23 mouse cellular contexts compared by ENCODE assay signal in the genomic region with DNA sequence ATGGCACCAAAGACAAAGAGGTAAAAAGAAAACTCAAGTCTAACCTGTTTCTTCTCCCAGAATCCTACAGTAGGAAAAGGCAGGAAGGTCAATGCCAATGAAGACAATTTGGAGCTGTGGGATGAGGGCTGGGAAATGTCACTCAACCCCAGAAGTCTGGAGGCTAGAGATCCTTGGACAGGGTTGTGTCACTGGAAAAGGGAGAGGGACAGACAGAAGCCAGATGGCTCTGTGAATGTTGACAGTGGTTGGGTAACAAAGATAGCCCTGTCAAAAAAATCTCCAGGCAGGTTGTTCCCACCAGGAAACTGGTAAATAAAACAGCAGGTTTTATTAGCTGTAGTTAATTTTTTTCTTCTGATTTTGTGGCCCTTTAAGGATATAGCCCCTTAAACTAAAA. TPM values are rescaled to one million over a fixed set of nuclear protein-coding genes. Genes with fewer than 3 reads are reported as not detected.
DNase-seq lines count a peak whose midpoint lies in the region; ATAC-seq lines count a peak whose summit lies in the region.
"Had no signal": no experiment of that assay in that cellular context is flagged by ENCODE, and none has a peak within 500 bp of the region (broad histone marks: within the 10 kb centered on the region; RNA-seq: fewer than 3 reads in every experiment).

No protein-coding gene starts in this region.

- H3K9ac ChIP-seq in heart, embryonic 13.5 days = no peak overlapping the region
- H3K9ac ChIP-seq: forebrain, embryonic 12.5 days; limb, embryonic 13.5 days; liver, embryonic 14.5 days had no signal

- H3K27ac ChIP-seq in heart, embryonic 13.5 days (replicated peaks) = peak overlapping the region; percentile 79
- H3K27ac ChIP-seq: forebrain, embryonic 12.5 days; limb, embryonic 13.5 days; liver, embryonic 14.5 days had no signal

- no peak overlapping the region for H3K4me2 ChIP-seq in heart, embryonic 13.5 days
- H3K4me2 ChIP-seq: forebrain, embryonic 12.5 days; limb, embryonic 13.5 days had no signal

- no peaks in the 10 kb centered on the region for H3K27me3 ChIP-seq in heart, embryonic 13.5 days (replicated peaks)
- H3K27me3 ChIP-seq: CH12.LX; forebrain, embryonic 12.5 days; limb, embryonic 13.5 days had no signal

- no peak; the same call in 1 of the 2 replicates for ATAC-seq in heart, embryonic 13.5 days (ENCODE audit: extremely low read depth, insufficient number of reproducible peaks, low FRiP score, low TSS enrichment)

- H3K4me3 ChIP-seq in heart, embryonic 13.5 days = no peak overlapping the region
- H3K4me3 ChIP-seq: forebrain, embryonic 12.5 days; limb, embryonic 13.5 days had no signal

- no peaks in the 10 kb centered on the region for H3K36me3 ChIP-seq in heart, embryonic 13.5 days
- H3K36me3 ChIP-seq: forebrain, embryonic 12.5 days; limb, embryonic 13.5 days had no signal

- peak; percentile 27 to 33 for DNase-seq in cerebellum, adult 18-20 months
- no peak for DNase-seq in cerebellum, postnatal 4 days (ENCODE audit: low spot score in 2 of 2)
- peak; percentile 61 to 70 for DNase-seq in heart, adult 9 months (ENCODE audit: low spot score in 2 of 2)
- no peak for DNase-seq in heart, postnatal 4 days
- peak; percentile 54 for DNase-seq in lung, postnatal 36 days
- DNase-seq in right cerebral cortex, postnatal 36 days (ENCODE audit: low spot score in 2 of 2) = no peak
- DNase-seq: adrenal gland, adult 2 months; kidney, adult 2 months; kidney, postnatal 14 days; midbrain, embryonic 14.5 days; right cerebral cortex, postnatal 4 days; thymus, postnatal 25 days had no signal

- no peaks in the 10 kb centered on the region for H3K9me3 ChIP-seq in heart, embryonic 13.5 days
- H3K9me3 ChIP-seq: forebrain, embryonic 12.5 days; limb, embryonic 13.5 days had no signal

- peaks cover 35% of the 10 kb centered on the region for H3K4me1 ChIP-seq in heart, embryonic 13.5 days
- H3K4me1 ChIP-seq: forebrain, embryonic 12.5 days; limb, embryonic 13.5 days had no signal

RNA-seq across cellular contexts. Expression of gene Asb15, which starts 14.4 kb away (rescaled TPM):
- 1 to 10 TPM; 6.2 to 6.3 TPM for total RNA-seq in heart, postnatal 4 days (2021)
- 0.14 and 0.16 TPM in 2 replicates for polyA plus RNA-seq in heart, embryonic 13.5 days (2015; fragmentation: Nextera tagmentation; extraction: Ambion mirVana)
- total RNA-seq: adrenal gland, adult 2 months; CH12.LX; hematopoietic stem cell, adult 5-6 weeks; left cerebral cortex, postnatal 10 days; megakaryocyte progenitor cell, adult 5-6 weeks; neutrophil, adult 5-6 weeks had no signal
- polyA plus RNA-seq: adrenal gland, adult 2 months; forebrain, embryonic 12.5 days; limb, embryonic 13.5 days; midbrain, embryonic 14.5 days had no signal

RNA-seq across cellular contexts. Expression of gene Ndufa5, which starts 14.6 kb away (rescaled TPM):
- total RNA-seq in heart, postnatal 4 days (2021) = 100 to 1,000 TPM; 799 to 849 TPM
- 619 and 704 TPM in 2 replicates for polyA plus RNA-seq in heart, embryonic 13.5 days (2015; fragmentation: Nextera tagmentation; extraction: Ambion mirVana)

RNA-seq across cellular contexts. Expression of gene Iqub, which starts 27.5 kb away (rescaled TPM):
- under 1 TPM; 0.23 to 0.36 TPM for total RNA-seq in heart, postnatal 4 days (2021)
- polyA plus RNA-seq in heart, embryonic 13.5 days (2015; fragmentation: Nextera tagmentation; extraction: Ambion mirVana) = 0.27 and 0.31 TPM in 2 replicates
- total RNA-seq: CH12.LX; hematopoietic stem cell, adult 5-6 weeks; megakaryocyte progenitor cell, adult 5-6 weeks; neutrophil, adult 5-6 weeks had no signal
- polyA plus RNA-seq: adrenal gland, adult 2 months had no signal

RNA-seq across cellular contexts. Expression of gene Lmod2, which starts 55.2 kb away (rescaled TPM):
- total RNA-seq in heart, postnatal 4 days (2021) = 100 to 1,000 TPM; 183 to 207 TPM
- 42.8 and 46.8 TPM in 2 replicates for polyA plus RNA-seq in heart, embryonic 13.5 days (2015; fragmentation: Nextera tagmentation; extraction: Ambion mirVana)
- total RNA-seq: CH12.LX; hematopoietic stem cell, adult 5-6 weeks; left cerebral cortex, postnatal 10 days; megakaryocyte progenitor cell, adult 5-6 weeks; neutrophil, adult 5-6 weeks had no signal
- polyA plus RNA-seq: adrenal gland, adult 2 months; forebrain, embryonic 12.5 days; frontal cortex, adult 2 months; midbrain, embryonic 14.5 days; testis, adult 2 months had no signal

Comparison
In these comparisons a context has a peak if more than half of its experiments do, and no peak if none do; other contexts are left out.
1. DNase-seq: peak in cerebellum, adult 18-20 months (2 of 2), heart, adult 9 months (2 of 2) and lung, postnatal 36 days (single experiment); none in cerebellum, postnatal 4 days (0 of 2), heart, postnatal 4 days (single experiment) and right cerebral cortex, postnatal 36 days (0 of 2).